Mouse (Mus musculus): Measurements from ENCODE around the gene Dnaic2. TPM values are rescaled to one million over a fixed set of nuclear protein-coding genes. Genes with fewer than 3 reads are reported as not detected.
A peak's percentile ranks its signal among the peaks of the same experiment; 100 is the strongest.

Gene Dnaic2
- total RNA-seq, 2 experiments from 2014 or later = 1.00 to 1.8 TPM

GRCm38 (mm10) chr11:114687574-114688188 is 39.5 kb upstream of the Dnaic2 start:
- intact Hi-C loops (cut with DNase I) = no loop called here
- Histone ChIP-seq H3K27ac (no peak overlapping the region), H3K4me3 (no peak overlapping the region)
- DNase-seq (ENCODE audit: extremely low spot score in 1 of 2, low spot score in 2 of 2) = no peak
- no peak for TF ChIP-seq CTCF (IDR thresholded peaks at IDR 0.05)

GRCm38 (mm10) chr11:114688729-114689128 is 38.5 kb upstream of the Dnaic2 start:
- intact Hi-C loops (cut with DNase I) = no loop called here
- Histone ChIP-seq H3K27ac (no peak overlapping the region), H3K4me3 (no peak overlapping the region)
- no peak for TF ChIP-seq CTCF (IDR thresholded peaks at IDR 0.05)
- no peak for DNase-seq (ENCODE audit: extremely low spot score in 1 of 2, low spot score in 2 of 2)

- no peak for TF ChIP-seq CTCF (IDR thresholded peaks at IDR 0.05)
- no peak for DNase-seq (ENCODE audit: extremely low spot score in 1 of 2, low spot score in 2 of 2)
- Histone ChIP-seq H3K27ac (peak overlapping the region; percentile 44; the same call in 1 of the 2 replicates), H3K4me3 (no peak overlapping the region)
- intact Hi-C loops (cut with DNase I) = no loop called here
Measured at GRCm38 (mm10) chr11:114690192-114690591, 37.0 kb upstream of the Dnaic2 start.

DNA sequence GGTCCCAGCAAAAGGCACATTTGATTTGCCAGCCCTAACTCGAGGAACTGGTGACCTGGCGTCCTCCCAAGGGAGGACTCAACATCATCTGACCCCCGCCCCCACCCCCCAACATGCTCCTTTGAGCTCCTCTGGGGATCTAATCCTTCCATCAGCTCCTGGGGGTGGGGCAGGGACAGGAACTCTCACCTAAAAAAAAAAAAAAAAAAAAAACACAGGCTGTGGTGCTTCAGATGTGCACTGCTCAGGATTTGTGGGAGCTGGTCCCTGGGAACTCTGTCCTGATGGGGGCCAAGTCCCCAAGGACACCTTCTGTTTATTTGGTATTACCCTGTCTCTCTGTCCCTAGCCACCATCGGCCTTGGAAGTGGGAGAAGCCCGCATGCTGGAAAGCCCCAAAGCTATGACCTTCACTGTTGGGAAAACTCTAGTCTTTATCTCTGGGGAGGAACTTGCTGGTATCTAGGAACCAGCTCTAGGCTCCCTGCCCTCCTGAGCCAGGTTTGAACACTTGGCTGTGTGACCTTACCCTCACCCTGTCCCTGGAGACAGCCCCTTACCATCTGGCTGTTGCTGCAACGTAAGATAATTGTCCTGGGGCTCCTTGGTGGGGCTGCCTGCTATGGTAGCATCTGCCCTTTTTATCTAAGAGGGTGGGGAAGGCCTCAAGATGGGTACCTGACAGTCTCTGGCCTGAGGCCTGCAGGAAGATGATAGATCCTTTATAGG is 35.6 kb upstream of the Dnaic2 start:
- no peak overlapping the region for H3K27ac ChIP-seq
- intact Hi-C loops (cut with DNase I) = no loop called here
- no peak for TF ChIP-seq CTCF (IDR thresholded peaks at IDR 0.05)

DNA sequence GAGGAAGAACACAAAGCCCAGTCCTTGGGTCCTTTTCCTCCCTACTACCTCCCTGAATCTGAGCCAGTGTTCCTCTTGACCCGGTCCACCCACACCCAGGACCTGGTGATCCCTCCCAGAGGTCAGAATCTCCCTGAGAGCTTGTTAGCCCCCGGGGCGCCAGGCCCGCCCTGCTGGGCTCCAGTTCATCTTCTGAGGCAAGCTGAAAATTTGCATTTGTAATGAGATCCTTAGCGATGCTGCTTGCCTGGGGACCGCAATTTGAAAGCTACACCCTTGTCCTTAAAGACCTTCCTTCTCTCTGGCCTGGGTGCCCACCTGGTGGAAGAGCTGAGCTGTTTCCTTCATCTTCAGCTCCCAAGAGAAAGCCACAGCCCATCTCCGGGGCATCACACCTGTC is 34.6 kb upstream of the Dnaic2 start:
- TF ChIP-seq CTCF (IDR thresholded peaks at IDR 0.05) = no peak
- intact Hi-C loops (cut with DNase I) = no loop called here
- no peak overlapping the region for H3K4me3 ChIP-seq
- H3K27ac ChIP-seq = no peak overlapping the region; the same call in 1 of the 2 replicates
- DNase-seq (ENCODE audit: extremely low spot score in 1 of 2, low spot score in 2 of 2) = no peak

More for the DNA sequence above, 35.6 kb upstream of the Dnaic2 start:
- no peak for DNase-seq (ENCODE audit: extremely low spot score in 1 of 2, low spot score in 2 of 2)
- no peak overlapping the region for H3K4me3 ChIP-seq

- no peak for DNase-seq (ENCODE audit: extremely low spot score in 1 of 2, low spot score in 2 of 2)
- peak overlapping the region; percentile 44 for H3K27ac ChIP-seq
- TF ChIP-seq CTCF (IDR thresholded peaks at IDR 0.05) = no peak
- intact Hi-C loops (cut with DNase I) = no loop called here
- no peak overlapping the region for H3K4me3 ChIP-seq
Measured at GRCm38 (mm10) chr11:114693456-114693855, 33.8 kb upstream of the Dnaic2 start.

GRCm38 (mm10) chr11:114694451-114694850 is 32.8 kb upstream of the Dnaic2 start:
- intact Hi-C loops (cut with DNase I) = no loop called here
- no peak overlapping the region for H3K4me3 ChIP-seq
- no peak overlapping the region for H3K27ac ChIP-seq
- no peak for TF ChIP-seq CTCF (IDR thresholded peaks at IDR 0.05)
- no peak for DNase-seq (ENCODE audit: extremely low spot score in 1 of 2, low spot score in 2 of 2)

GRCm38 (mm10) chr11:114698496-114698895 is 28.7 kb upstream of the Dnaic2 start:
- H3K4me3 ChIP-seq = no peak overlapping the region
- intact Hi-C loops (cut with DNase I) = no loop called here
- no peak for TF ChIP-seq CTCF (IDR thresholded peaks at IDR 0.05)
- no peak overlapping the region for H3K27ac ChIP-seq
- DNase-seq (ENCODE audit: extremely low spot score in 1 of 2, low spot score in 2 of 2) = no peak

DNA sequence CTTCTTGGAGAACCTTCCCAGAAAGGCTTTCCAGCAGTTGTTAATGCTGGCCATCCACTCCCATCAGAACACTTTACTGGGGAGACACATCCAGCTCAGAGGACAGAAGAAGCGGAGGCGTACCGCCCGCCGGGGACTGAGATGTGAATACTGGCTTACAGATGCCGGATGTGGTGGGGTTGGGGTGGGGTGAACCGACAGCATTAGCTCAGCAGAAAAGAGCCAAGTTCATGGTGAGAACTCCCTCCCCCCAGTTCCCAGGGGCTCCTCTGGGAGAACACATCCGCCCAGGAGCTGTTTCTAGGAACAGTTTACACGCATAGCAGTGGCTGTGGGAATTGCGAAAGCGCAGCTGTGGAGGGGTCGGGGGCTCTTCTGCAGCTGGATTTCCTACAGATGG is 27.7 kb upstream of the Dnaic2 start:
- no peak for DNase-seq (ENCODE audit: extremely low spot score in 1 of 2, low spot score in 2 of 2)
- no peak overlapping the region for H3K27ac ChIP-seq
- intact Hi-C loops (cut with DNase I) = no loop called here
- TF ChIP-seq CTCF (IDR thresholded peaks at IDR 0.05) = no peak
- no peak overlapping the region for H3K4me3 ChIP-seq

DNA sequence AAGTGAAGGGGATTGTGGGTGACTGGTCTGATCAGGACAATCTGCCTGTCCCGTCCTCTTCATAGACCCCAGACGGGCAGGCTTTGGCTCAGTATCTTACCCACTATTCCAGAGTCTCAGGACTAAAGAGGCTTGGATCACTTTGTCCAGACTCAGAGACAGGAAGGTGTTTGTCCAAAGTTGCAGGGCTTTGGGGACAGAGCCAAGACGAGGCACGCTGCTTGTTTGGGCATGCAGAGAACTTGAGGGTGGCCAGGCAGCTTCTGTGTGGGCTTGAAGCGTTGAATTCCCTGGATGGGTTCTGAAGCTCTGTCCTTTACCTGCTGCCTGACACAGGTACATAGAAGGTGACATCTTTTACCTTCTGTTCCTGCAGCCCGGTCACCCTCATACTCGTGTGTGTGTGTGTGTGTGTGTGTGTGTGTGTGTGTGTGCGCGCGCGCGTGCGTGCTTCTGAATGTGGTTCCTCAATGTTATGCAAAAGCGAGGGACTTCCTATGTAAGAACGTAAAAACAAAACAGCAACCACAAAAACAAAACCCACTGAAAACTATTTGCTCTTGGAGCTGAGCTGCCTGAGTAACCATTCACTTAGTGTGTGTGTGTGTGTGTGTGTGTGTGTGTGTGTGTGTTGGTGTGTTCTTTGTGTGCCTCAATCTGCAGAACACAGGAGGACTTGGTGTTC is 24.8 kb upstream of the Dnaic2 start:
- Histone ChIP-seq H3K27ac (no peak overlapping the region), H3K4me3 (no peak overlapping the region)
- no peak for DNase-seq (ENCODE audit: extremely low spot score in 1 of 2, low spot score in 2 of 2)
- no peak for TF ChIP-seq CTCF (IDR thresholded peaks at IDR 0.05)
- intact Hi-C loops (cut with DNase I) = no loop called here

GRCm38 (mm10) chr11:114702996-114703361 is 24.2 kb upstream of the Dnaic2 start:
- Histone ChIP-seq H3K4me3 (no peak overlapping the region), H3K27ac (peak overlapping the region; percentile 70)
- DNase-seq (ENCODE audit: extremely low spot score in 1 of 2, low spot score in 2 of 2) = no peak
- no peak for TF ChIP-seq CTCF (IDR thresholded peaks at IDR 0.05)
- intact Hi-C loops (cut with DNase I) = no loop called here

Measured in left cerebral cortex, adult 2 months (tissue).